Mouse (Mus musculus): Measurements from ENCODE around the gene Apbb2.

The Apbb2 gene

DNA sequence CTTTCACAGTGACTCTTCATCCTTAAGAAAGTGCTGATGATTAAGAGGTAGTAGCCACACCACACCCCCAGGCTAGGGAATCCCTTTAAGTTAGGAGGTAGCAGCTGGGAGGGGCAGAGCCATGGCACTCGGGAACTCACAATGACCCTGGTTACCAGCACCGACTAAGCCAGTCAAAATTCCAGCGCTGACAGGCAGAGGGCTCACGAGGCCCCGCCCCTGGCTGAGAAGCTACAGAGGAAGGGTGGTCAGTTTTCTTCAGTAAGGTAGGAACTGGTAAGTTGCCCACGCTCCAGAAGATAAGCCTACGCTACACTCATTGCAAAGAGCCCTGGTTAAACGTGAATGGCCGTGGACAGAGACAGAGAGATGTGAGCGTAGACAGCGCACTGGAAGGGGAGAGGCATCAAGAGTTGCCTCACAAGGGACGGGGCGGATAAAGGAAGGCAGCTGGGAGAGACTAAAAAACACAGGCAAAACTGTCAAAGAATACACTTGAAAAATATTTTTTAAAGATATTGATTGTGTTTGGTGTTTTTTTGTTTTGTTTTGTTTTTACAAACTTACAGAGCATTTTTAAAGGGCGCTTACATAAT lies 100.1 kb downstream of the Apbb2 start:
- DNase-seq (ENCODE audit: low spot score in 2 of 2), result no peak

DNA sequence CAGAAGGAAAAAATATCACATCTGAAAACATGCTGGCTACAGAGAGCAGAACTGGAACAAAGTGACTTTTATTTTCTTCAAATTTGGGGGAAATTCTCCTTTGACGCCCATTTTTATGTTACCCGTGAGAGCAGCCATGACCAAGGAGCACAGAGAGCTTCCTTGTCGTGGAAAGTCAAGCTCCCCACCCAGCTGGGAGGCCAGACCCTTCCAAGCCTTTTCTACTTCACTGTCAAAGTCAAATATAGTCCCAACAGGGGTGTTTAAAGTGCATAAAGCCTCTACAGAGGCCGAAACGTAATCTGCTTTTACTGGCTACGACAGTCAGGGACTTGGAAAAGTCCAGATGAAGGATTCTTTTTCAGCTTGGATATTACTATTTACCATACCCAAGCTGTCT lies 101.1 kb downstream of the Apbb2 start:
- no peak for DNase-seq (ENCODE audit: low spot score in 2 of 2)

DNA sequence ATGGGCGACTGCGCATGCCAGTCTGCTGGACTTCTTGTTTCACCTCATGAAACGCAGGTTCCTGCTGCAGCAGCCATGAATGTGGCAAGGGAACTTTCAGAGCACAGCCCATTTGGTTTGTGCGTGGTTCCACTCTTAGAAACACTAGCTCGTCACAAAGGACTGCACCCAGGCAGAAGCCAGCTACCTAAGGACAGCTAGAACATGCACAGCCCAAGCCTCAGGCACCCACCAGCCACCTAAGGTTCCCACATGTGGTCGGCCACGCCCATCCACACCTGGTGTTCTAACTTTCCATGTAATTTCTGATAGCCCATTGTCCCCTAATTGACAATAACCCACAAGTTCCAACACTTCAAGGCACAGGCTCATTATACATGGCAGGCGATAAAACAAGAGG lies 102.3 kb downstream of the Apbb2 start:
- no peak for DNase-seq (ENCODE audit: low spot score in 2 of 2)

DNA sequence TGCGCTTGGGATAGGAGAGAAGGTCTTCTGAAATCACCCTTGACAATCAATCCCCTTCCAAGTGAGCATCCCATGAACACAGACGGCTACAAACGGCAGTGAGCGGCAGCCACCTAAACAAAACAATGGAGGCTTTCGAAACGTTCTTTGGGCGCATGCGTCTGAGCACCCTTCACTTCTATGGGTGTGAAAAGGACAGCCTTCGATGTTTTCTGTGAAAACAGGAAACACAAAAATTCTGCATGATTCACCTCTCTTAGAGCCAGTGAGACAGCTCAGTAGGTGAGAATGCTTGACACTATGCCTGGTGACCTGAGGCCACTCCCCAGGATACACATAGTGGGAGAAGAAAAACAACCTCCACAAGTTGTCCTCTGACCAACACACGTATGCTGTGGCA lies 103.3 kb downstream of the Apbb2 start:
- DNase-seq (ENCODE audit: low spot score in 2 of 2), result no peak

DNA sequence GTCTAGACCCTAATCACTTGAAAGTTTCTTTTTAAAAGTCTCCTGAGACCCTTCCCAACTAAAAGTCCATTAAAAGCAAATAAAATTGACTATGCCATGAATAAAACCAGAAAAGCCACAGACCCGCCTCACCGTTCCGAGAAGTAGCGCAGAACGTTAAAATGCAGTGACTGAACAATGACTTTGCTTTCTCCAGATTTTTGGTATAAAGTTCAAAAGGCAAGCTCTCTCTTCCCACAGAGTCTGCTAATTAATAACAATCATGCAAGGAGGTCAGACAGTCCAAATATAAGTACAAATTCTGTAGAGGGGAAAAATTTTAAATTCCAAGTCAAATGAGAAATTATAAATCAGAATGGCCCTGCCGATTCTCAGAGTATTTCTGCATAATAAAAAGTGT lies 103.9 kb downstream of the Apbb2 start:
- no peak for DNase-seq (ENCODE audit: low spot score in 2 of 2)

DNA sequence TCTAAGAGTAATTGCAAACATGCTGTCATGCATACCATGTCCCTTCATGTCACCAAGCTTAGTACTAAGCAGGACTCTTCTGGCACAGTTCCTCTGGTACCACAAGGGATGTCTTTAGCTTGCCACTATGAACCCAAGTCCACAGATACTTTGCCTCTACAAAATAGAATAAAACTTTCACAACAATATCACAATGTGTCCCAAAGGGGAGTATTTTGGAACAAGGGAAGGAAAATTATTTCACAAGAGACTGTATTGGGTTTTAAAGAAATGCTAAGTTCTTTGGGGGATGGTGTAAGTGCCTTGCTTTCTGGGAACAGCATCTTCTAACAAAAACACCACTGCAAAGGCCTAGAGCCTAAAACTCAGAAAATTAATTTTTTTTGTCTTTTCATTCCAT lies 105.2 kb downstream of the Apbb2 start:
- DNase-seq (ENCODE audit: low spot score in 2 of 2), result no peak

DNA sequence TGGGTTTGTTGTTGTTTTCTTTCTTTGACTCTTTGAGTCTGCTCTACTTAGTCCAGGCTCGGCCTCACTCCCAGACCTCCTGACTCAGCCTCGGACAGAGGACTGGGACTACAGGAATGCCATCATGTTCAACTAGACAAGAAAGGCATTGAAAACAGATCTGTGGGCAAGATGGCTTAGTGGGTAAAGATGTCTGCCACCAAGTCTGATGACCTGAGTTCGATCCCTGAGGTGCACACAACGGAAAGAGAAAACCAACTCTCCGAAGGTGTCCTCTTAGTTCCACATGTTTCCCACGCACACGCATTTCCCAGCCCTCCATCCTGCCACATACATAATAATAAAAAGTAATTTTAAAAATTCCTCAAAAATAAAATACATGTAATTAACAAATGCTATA lies 106.1 kb downstream of the Apbb2 start:
- DNase-seq (ENCODE audit: low spot score in 2 of 2), result no peak

DNA sequence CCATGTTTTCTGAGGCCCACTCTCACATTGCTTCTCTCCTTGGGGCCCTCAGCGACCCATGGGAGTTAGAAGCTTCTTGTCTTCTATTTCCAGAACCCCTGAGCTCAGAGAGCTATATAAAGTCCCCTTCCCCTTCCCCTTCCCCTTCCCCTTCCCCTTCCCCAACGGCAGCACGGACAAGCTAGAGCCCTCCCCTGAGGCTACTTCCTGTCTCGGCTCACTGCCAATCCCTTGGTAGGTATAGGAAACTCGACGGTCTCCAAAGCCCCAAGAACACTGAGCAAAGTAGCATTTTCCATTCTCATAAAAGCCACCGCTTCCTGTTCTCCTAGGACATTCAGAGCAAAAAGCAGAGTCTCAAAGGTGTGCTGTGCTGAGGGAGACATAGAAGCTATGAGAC lies 107.9 kb downstream of the Apbb2 start:
- DNase-seq (ENCODE audit: low spot score in 2 of 2), result no peak

DNA sequence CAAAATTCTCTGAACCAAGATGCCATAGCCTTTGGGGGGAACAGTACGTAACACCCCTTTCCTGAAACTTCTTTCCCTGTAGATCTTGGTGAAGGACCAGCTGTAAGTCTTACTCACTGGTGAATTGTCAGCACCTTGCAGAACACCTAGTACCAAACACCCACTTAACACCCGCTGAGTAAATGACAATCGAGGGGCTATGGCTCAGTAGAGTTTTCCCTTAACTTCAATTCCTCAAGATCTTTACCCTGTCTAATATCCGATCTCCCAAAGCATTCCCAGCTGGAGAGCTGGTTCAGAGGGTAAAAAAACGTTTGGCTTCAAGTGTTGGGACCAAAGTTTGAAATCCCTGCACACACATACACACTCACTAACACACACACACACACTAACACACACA lies 109.4 kb downstream of the Apbb2 start:
- no peak for DNase-seq (ENCODE audit: low spot score in 2 of 2)

DNA sequence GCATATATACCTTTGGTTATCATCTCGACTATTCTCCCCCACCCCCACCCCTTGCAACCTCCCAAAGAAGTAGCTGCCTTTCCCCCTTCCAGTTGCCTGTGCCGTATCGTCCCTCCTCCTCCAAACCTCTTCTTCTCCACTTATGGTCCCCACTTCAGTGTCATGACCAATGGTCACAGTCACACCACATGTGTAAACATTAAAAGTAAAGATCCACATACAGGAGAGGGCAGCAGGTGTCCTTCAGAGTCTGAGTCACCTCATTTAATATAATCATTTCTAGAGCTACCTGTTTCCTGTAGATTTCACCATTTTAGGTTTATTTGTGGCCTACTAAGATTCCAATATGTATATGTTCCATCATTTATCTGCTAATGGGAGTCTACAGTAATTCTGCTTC lies 113.0 kb downstream of the Apbb2 start:
- no peak for DNase-seq (ENCODE audit: low spot score in 2 of 2)

DNA sequence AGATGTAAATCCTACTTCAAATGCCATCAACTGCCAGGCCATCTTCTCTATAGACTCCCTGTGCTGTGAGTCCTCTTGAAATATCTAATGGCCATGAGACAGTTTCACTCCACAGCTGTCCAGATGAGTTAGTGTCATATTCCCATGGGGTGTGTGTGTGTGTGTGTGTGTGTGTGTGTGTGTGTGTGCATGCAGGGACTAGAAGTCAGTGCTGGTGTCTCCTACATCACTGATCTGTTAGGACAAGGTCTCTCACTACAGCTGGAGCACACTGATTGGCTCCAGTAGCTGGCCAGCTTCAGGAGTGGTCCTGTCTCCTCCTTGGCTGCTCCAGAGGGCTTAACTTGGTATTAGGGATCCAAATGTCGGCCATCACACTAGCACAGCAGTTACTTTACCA lies 113.5 kb downstream of the Apbb2 start:
- no peak for DNase-seq (ENCODE audit: low spot score in 2 of 2)

DNA sequence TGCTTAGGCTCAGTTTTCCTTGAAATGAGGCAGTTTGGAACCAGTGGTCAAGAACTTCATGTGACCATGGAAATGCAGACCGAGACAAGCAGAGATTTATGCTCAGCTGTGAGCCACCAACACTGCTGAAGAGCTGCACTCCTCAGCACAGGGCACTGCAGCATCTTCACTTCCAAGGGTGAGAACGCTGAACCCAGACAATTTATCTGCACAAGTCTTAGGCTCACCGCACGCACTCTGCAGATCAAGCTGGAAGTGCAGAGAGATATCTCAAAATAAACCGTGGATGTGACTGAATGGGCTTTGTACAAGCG lies 114.2 kb downstream of the Apbb2 start:
- DNase-seq (ENCODE audit: low spot score in 2 of 2), result no peak

DNA sequence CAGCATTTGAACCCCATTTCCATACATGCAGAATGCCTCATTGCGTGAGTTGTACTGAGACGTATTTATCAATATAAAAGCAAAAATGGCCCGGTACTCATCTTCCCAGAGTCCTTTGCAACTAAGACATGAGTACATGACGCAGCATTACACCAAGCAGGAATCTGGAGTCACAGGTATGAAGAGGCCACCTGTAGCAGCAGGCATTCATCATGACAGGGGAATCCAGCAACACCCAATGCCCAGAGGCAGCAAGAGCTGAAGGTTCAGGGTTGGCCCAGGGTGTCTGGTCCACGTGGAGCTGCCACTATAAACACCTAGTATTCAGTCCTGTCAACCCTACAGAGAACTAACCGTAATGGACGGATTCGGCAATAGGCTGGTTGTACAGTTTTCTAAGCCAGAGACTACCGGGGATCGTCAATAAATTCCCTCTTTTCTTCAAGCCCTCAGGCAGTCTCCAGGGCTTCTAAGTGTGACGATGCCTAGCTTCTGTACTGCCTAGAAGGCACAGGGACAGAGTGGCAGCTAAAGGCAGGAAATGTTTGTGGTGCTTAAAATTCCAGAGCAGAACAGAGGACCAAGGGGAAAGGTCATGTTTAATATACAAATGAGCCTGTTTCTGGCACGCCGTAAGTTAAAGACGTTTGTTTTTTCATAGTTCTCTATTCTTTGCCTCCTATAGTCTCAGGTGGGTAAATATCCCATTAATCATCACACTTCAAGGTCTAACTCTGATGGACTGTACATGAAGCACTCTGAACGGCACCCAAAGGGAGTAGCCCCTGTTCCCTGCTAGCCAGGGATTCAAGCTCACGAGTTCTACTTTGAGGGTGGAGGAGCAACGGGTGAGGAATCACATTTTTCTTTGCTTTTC lies 114.8 kb downstream of the Apbb2 start:
- DNase-seq (ENCODE audit: low spot score in 2 of 2), result no peak

DNA sequence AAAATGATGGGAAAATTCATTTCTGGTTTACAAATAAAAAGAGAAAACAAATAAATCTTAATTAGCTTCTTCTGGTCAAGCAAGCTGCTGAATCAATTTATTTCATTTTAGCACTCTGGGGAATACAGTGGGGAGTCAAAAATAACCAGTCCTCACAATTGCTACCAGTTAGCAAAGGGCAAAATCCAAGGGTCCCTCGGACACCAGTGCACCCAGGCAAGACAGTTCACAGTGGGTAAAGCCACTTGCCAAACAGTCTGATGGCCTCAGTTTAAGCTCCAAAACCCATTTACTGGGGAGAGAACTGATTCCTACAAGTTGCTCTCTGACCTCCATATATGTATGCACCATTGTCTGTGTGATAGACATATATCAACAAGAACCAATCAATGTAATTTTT lies 115.6 kb downstream of the Apbb2 start:
- DNase-seq (ENCODE audit: low spot score in 2 of 2), result no peak

DNA sequence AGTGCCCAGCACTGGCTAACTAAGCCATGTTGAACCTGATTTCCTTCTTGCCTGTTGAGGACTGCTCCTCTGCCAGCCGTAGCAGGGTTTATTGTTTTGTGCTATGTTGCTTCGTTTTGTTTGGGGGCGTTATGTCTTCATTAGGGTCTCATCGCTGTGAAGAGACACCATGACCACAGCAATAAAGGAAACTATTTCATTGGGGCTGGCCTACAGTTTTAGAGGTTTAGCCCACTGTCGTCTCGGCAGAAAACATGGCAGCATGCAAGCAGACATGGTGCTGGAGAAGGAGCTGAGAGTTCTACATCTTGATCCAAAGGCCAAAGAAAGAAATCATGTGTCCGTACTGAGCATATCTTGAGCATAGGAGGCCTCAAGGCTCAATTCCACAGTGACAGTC lies 119.0 kb downstream of the Apbb2 start:
- no peak for DNase-seq (ENCODE audit: low spot score in 2 of 2)

DNA sequence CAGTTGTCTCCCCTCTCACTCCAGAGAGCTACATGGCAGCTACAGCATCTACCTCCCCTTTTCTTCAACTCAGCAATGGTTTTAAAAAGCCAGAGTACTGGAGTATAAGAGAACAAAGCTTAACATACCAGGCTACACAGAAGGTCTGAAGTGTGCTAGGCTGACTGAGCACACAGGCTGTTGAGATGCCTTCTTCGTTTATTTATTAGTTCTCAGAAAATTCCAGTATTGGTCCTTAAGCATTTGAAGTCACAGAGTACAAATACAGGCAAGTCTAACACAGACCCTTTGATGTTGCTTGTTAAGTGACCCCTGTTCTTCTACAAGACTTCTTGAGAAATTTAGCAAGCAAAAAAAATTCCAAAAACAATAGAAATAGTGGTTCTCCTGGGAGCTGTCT lies 120.4 kb downstream of the Apbb2 start:
- no peak for DNase-seq (ENCODE audit: low spot score in 2 of 2)

DNA sequence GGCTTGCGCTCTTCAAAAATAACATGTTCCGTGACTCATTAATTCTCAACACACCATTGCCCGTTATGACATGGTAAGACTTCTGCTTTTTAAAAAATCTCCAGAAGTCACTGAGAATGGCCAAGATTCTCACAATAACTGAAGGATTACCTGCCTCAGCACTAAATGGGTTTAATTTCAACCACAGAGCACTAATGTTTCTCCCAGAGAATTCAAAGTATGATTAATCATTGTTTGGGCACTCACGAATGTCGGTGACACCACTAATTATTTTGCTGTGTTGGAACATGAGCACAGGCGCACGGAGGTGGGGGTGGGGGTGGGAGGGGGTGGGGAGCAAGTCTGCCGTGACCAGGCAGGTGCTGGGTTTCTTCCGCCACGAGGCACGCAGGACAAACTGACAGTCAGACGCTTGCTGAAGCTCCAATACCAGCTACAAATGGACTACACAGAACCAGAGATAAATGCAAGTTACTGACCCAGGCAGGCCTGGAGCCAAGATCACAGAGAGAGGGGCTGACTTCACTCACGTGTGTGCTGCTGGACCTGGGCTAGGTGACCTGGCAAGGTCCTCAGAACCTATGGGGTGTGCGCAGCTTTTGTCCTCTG lies 121.0 kb downstream of the Apbb2 start:
- DNase-seq (ENCODE audit: low spot score in 2 of 2), result no peak

DNA sequence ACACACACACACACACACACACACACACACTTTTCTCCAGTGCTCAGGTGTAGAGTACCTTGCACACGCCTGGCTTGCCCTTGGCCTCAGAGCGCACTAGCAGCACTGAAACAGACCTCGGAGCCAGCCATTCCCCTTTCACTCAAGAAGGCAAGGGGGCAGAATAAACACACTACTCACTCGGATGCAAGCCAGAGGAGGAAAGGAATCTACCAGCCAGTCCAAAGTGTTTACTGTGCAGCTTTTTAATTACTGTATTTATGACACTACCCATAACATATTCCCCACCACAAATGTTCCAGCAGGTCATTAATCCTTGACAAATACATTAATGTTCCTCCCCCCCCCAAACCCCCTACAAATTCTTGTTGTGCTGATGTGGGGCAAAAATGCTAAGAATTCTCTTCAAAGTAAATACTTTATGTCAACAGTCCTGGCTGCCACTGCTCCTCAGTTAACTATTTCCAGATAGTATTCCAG lies 121.7 kb downstream of the Apbb2 start:
- DNase-seq (ENCODE audit: low spot score in 2 of 2), result no peak

DNA sequence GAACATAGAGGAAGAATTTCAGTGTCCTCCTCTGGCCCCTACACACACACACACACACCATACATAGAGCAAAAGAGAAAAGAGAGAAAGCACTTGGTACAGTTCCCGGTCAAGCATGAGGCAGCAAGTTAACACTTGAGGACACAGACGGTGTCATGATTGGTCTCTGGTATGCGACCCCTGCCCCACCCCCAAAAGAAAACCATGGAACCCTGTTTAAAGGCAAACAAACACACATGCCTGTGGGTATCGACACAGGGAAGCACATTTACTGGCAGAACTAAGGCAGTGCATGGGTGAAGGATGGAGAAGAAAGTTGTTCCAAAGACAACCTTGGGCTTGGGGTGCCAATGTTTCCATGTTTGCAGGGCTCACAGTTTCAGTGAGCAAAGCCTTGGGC lies 123.9 kb downstream of the Apbb2 start:
- DNase-seq (ENCODE audit: low spot score in 2 of 2), result no peak

DNA sequence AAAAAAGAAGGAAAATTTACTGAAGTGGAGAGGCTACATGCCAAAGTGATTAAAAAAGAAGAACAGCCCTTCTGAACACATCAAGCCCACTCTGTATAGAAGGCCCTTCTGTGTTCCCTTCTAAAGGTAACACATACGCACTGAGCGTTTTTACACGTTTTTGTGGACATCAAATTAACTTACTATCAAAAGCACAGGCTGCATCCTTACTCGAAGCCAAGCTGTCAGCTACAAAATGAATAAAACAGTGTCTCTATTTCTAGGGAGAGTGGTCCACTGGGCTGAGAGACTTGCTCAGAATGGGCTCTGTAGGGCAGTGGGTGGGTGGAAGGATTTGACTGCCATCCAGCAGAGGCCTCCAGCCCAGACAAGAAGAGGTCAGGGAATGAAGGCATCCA lies 126.0 kb downstream of the Apbb2 start:
- no peak for DNase-seq (ENCODE audit: low spot score in 2 of 2)

DNA sequence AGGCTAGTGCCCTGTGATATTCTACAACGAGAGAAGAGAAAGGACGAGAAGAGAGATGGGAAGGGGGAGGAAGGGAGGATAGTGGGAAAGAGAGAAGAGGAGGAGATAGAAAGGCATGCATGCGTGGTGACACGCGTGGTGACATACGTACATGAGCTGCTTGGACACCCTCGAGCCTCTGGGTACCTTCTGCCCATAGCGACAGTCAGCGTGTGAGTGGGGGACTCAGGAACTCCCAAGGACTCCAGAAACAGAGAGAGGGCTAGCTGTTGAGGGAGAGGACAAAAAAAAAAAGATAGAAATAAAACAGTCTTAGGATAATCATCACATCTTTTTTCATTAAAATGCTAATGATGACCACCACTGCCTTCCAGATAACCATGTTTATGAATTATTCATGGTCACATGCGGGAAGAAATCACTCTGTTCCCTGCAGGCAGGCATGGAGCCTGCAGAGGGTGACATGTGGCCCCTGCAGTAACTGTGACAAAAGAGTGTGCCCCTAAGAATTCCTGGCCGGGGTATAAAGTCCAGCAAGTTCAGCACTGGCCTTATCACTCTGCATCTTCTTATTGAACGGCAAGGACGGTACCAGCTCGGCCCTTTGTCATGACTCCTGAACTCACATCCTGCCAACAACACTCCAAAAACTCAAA lies 126.5 kb downstream of the Apbb2 start:
- DNase-seq (ENCODE audit: low spot score in 2 of 2), result no peak

DNA sequence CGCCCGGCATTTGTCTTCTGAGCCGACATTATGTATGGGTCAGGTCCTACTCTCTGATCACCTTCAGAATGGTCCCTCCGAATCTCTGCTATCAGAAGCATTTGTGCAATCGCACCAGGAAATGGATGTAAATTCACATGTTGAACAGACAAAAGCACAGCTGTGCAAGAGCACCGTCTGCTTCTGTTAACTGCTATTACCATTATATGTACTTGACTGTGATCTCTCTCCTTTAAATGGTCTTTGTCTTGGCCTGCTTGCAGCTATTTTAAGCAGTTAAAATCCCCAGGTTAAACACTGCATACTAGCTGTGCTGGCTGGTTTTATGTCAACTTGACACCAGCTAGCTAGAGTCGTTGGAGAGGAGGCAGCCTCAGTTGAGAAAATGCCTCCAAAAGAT lies 132.6 kb downstream of the Apbb2 start:
- DNase-seq (ENCODE audit: low spot score in 2 of 2), result no peak

DNA sequence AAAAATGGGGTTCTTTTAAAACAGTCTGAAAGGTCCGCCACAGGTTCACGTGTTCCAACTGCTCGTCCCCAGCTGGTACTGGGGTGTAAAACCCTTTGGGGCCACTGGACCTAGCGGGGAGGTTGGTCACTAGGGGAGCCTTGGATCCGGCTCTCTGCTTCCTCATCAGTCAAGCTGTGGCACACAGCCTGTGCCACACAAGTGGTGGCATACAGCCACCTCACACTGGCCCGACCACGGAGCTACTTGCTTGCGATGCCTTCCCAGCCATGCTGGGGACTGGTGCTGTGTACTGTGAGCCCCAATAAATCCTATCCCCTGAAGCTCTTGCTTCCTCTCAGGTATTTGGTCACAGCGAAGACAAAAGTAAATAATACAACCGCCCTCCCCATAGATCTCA lies 142.3 kb downstream of the Apbb2 start:
- DNase-seq (ENCODE audit: low spot score in 2 of 2), result no peak

All from thymus, postnatal 10 days (tissue).